ENCODE assay signal across 16 mouse cellular contexts in genomic region chr14:74936557-74937261, GRCm38 (mm10). TPM values are rescaled to one million over a fixed set of nuclear protein-coding genes. Genes with fewer than 3 reads are reported as not detected.
DNase-seq lines count a peak whose midpoint lies in the region; ATAC-seq lines count a peak whose summit lies in the region.
"Had no signal": no experiment of that assay in that cellular context is flagged by ENCODE, and none has a peak within 500 bp of the region (broad histone marks: within the 10 kb centered on the region; RNA-seq: fewer than 3 reads in every experiment).

No protein-coding gene starts in this region.

- peak; percentile 40 for DNase-seq in lung, postnatal 36 days
- DNase-seq in lung, postnatal 14 days, result no peak
- no peak for DNase-seq in ovary, postnatal 10 days (ENCODE audit: low spot score)
- DNase-seq in frontal cortex, postnatal 14 days (ENCODE audit: low spot score in 2 of 2), result no peak
- DNase-seq in layer of hippocampus, adult 8-10 months (ENCODE audit: low spot score in 2 of 2), result no peak
- DNase-seq: cerebellum, adult 9-11 months; kidney, postnatal 10 days; left cerebral cortex, postnatal 4 days; thymus, postnatal 25 days had no signal

- H3K27ac ChIP-seq in liver, embryonic 15.5 days (replicated peaks), result peak overlapping the region; percentile 34; the same call in 1 of the 2 replicates
- H3K27ac ChIP-seq: embryonic facial prominence, embryonic 13.5 days; neural tube, embryonic 13.5 days; stomach, embryonic 15.5 days had no signal

- no peak overlapping the region for H3K4me3 ChIP-seq in liver, embryonic 15.5 days (replicated peaks)
- H3K4me3 ChIP-seq: embryonic facial prominence, embryonic 13.5 days; neural tube, embryonic 13.5 days; stomach, embryonic 15.5 days had no signal

- peaks cover 43% of the 10 kb centered on the region for H3K4me1 ChIP-seq in liver, embryonic 15.5 days (replicated peaks)
- H3K4me1 ChIP-seq: neural tube, embryonic 13.5 days; stomach, embryonic 15.5 days had no signal

- H3K9ac ChIP-seq in liver, embryonic 15.5 days, result no peak overlapping the region
- H3K9ac ChIP-seq: embryonic facial prominence, embryonic 13.5 days; neural tube, embryonic 13.5 days; stomach, embryonic 15.5 days had no signal

- H3K9me3 ChIP-seq in liver, embryonic 15.5 days (replicated peaks), result no peaks in the 10 kb centered on the region
- H3K9me3 ChIP-seq: embryonic facial prominence, embryonic 13.5 days; neural tube, embryonic 13.5 days; stomach, embryonic 15.5 days had no signal

- H3K27me3 ChIP-seq in liver, embryonic 15.5 days, result no peaks in the 10 kb centered on the region
- H3K27me3 ChIP-seq: embryonic facial prominence, embryonic 13.5 days; neural tube, embryonic 13.5 days; stomach, embryonic 15.5 days had no signal

- WGBS in liver, embryonic 15.5 days (ENCODE audit: insufficient replicate concordance), result 18% methylated on average over 2 of the region's 2 CpGs

- 0 out of 2 replicates have a peak, but pooled peaks cover 4% of the 10 kb centered on the region for H3K36me3 ChIP-seq in liver, embryonic 15.5 days (replicated peaks)
- H3K36me3 ChIP-seq: neural tube, embryonic 13.5 days; stomach, embryonic 15.5 days had no signal

- peak; percentile 63 for ATAC-seq in activated CD4-positive, CD25-positive, alpha-beta regulatory T cell, adult 4 months
- peak; percentile 46; the same call in 1 of the 2 replicates for ATAC-seq in liver, embryonic 15.5 days (ENCODE audit: insufficient read depth)
- ATAC-seq: hindbrain, embryonic 16.5 days; midbrain, embryonic 16.5 days had no signal

- no peak overlapping the region for H3K4me2 ChIP-seq in liver, embryonic 15.5 days
- H3K4me2 ChIP-seq: embryonic facial prominence, embryonic 13.5 days; neural tube, embryonic 13.5 days; stomach, embryonic 15.5 days had no signal

RNA-seq across cellular contexts. Expression of gene Lrch1, which starts 11.0 kb away (rescaled TPM):
- polyA plus RNA-seq in activated CD4-positive, CD25-positive, alpha-beta regulatory T cell, adult 4 months (2017; shearing (Covaris generic)), result 10 to 100 TPM; 24.1 to 24.4 TPM
- polyA plus RNA-seq in liver, embryonic 15.5 days (2015; fragmentation: Nextera tagmentation; extraction: Ambion mirVana), result 4.4 and 4.5 TPM in 2 replicates
- 10 to 100 TPM; 14.8 to 43.1 (median 18.3) TPM for total RNA-seq in layer of hippocampus, adult 8-10 months (2022)
